Mouse (Mus musculus): ENCODE data around the gene Pde8a.
"Not testable (repeated sequence)": the region's sequence is repeated elsewhere in the genome, so short reads cannot be mapped to it uniquely, and the experiment has no call there.

Pde8a gene

GRCm38 (mm10) chr7:81213347-81214152, at the start of gene Pde8a:
Gene Pde8a, plus strand, starts transcription at chr7:81213596.
- no peak for DNase-seq

- DNase-seq: no peak
Measured at GRCm38 (mm10) chr7:81164411-81164810, 49.0 kb upstream of the Pde8a start.

- peak; percentile 11 for DNase-seq
Measured at GRCm38 (mm10) chr7:81167124-81167523, 46.3 kb upstream of the Pde8a start.

- no peak for DNase-seq
Measured at GRCm38 (mm10) chr7:81169351-81169750, 44.0 kb upstream of the Pde8a start.

- no peak for DNase-seq
Measured at GRCm38 (mm10) chr7:81173931-81174330, 39.5 kb upstream of the Pde8a start.

- DNase-seq: no peak
Measured at GRCm38 (mm10) chr7:81174654-81175053, 38.7 kb upstream of the Pde8a start.

- no peak for DNase-seq
Measured at GRCm38 (mm10) chr7:81176187-81176769, 37.1 kb upstream of the Pde8a start.

- no peak for DNase-seq
Measured at GRCm38 (mm10) chr7:81179494-81179893, 33.9 kb upstream of the Pde8a start.

- no peak for DNase-seq
Measured at GRCm38 (mm10) chr7:81182492-81183175, 30.8 kb upstream of the Pde8a start.

GRCm38 (mm10) chr7:81183181-81183580, 30.2 kb upstream of the Pde8a start:
- no peak for DNase-seq

GRCm38 (mm10) chr7:81184136-81184535, 29.3 kb upstream of the Pde8a start:
- no peak for DNase-seq

GRCm38 (mm10) chr7:81184651-81185050, 28.7 kb upstream of the Pde8a start:
- no peak for DNase-seq

- DNase-seq: not testable (repeated sequence)
Measured at GRCm38 (mm10) chr7:81186036-81186435, 27.4 kb upstream of the Pde8a start.

GRCm38 (mm10) chr7:81189180-81189579, 24.2 kb upstream of the Pde8a start:
- DNase-seq: no peak

- no peak for DNase-seq
Measured at GRCm38 (mm10) chr7:81195509-81195908, 17.9 kb upstream of the Pde8a start.

GRCm38 (mm10) chr7:81196796-81197195, 16.6 kb upstream of the Pde8a start:
- no peak for DNase-seq

- DNase-seq: no peak
Measured at GRCm38 (mm10) chr7:81198538-81198937, 14.9 kb upstream of the Pde8a start.

- DNase-seq: no peak
Measured at GRCm38 (mm10) chr7:81199109-81199508, 14.3 kb upstream of the Pde8a start.

GRCm38 (mm10) chr7:81199757-81200156, 13.6 kb upstream of the Pde8a start:
- no peak for DNase-seq

GRCm38 (mm10) chr7:81202389-81202788, 11.0 kb upstream of the Pde8a start:
- DNase-seq: no peak

GRCm38 (mm10) chr7:81203576-81203975, 9.8 kb upstream of the Pde8a start:
- not testable (repeated sequence) for DNase-seq

GRCm38 (mm10) chr7:81208944-81209343, 4.5 kb upstream of the Pde8a start:
- no peak for DNase-seq

GRCm38 (mm10) chr7:81209979-81210685, 3.3 kb upstream of the Pde8a start:
- DNase-seq: no peak
